12 mouse cellular contexts compared by ENCODE assay signal in genomic region chr8:107295450-107295849, GRCm38 (mm10). TPM values are rescaled to one million over a fixed set of nuclear protein-coding genes. Genes with fewer than 3 reads are reported as not detected.
DNase-seq lines count a peak whose midpoint lies in the region; ATAC-seq and TF ChIP-seq lines count a peak whose summit lies in the region.
"Had no signal": no experiment of that assay in that cellular context is flagged by ENCODE, and none has a peak within 500 bp of the region (broad histone marks: within the 10 kb centered on the region; RNA-seq: fewer than 3 reads in every experiment).

No protein-coding gene starts in this region.

- no peak for ATAC-seq in kidney, embryonic 15.5 days (replicated peaks; ENCODE audit: low FRiP score)
- ATAC-seq in limb, embryonic 14.5 days (ENCODE audit: low FRiP score, low read depth) = no peak

- TF ChIP-seq RAD21 in CH12.LX (IDR thresholded peaks at IDR 0.05; ENCODE audit: low read depth, low read length) = no peak

- 77% methylated on average over 1 of the region's 1 CpGs for WGBS in kidney, embryonic 15.5 days
- WGBS in limb, embryonic 14.5 days = 56% methylated on average over 1 of the region's 1 CpGs

- peak overlapping the region; percentile 69 for H3K4me2 ChIP-seq in kidney, embryonic 15.5 days
- H3K4me2 ChIP-seq in CH12.LX (ENCODE audit: insufficient read depth, low read depth, poor library complexity, severe bottlenecking) = peak overlapping the region; percentile 80
- peak overlapping the region; percentile 69; the same call in 1 of the 2 replicates for H3K4me2 ChIP-seq in limb, embryonic 14.5 days (replicated peaks; ENCODE audit: low read depth, low read length, severe bottlenecking)

- H3K36me3 ChIP-seq in kidney, embryonic 15.5 days = peaks cover 16% of the 10 kb centered on the region
- H3K36me3 ChIP-seq in CH12.LX (replicated peaks in 1 of 2; ENCODE audit: control insufficient read depth in 1 of 2, insufficient read depth in 1 of 2, low read length in 1 of 2) = peaks cover 9 to 24% of the 10 kb centered on the region in 2 experiments
- H3K36me3 ChIP-seq in limb, embryonic 14.5 days (ENCODE audit: control insufficient read depth, insufficient read depth, low read length) = peaks cover 4% of the 10 kb centered on the region; the same call in 1 of the 2 replicates
- H3K36me3 ChIP-seq: embryonic facial prominence, embryonic 12.5 days had no signal

- no peak for TF ChIP-seq EP300 in CH12.LX (IDR thresholded peaks at IDR 0.05; ENCODE audit: low read length)

- DNase-seq in gastrocnemius, adult 2 months = no peak
- no peak for DNase-seq in gastrocnemius, postnatal 25 days
- DNase-seq in kidney, adult 8-10 months = no peak
- no peak for DNase-seq in CH12.LX (ENCODE audit: extremely low read depth)
- no peak for DNase-seq in limb, embryonic 14.5 days (ENCODE audit: low spot score)
- no peak for DNase-seq in urinary bladder, postnatal 10 days (ENCODE audit: low spot score)
- no peak for DNase-seq in natural killer cell, adult 2 months (ENCODE audit: low spot score in 2 of 2)
- DNase-seq: cerebellum, adult 8-10 months; kidney, postnatal 14 days; lung, postnatal 14 days had no signal

- H3K4me1 ChIP-seq in kidney, embryonic 15.5 days = peaks cover 16% of the 10 kb centered on the region
- peaks cover 3 to 53% of the 10 kb centered on the region in 2 experiments; a peak in 3 of 4 replicates for H3K4me1 ChIP-seq in CH12.LX (ENCODE audit: control insufficient read depth in 1 of 2, insufficient read depth in 2 of 2)
- peaks cover 11% of the 10 kb centered on the region for H3K4me1 ChIP-seq in limb, embryonic 14.5 days (ENCODE audit: control insufficient read depth, insufficient read depth, low read length)

- H3K79me2 ChIP-seq in CH12.LX (replicated peaks; ENCODE audit: control insufficient read depth, extremely low read depth, insufficient read depth, poor library complexity, severe bottlenecking) = peaks cover 63% of the 10 kb centered on the region

- intact Hi-C loops in gastrocnemius, adult 2 months (cut with DNase I) = no loop called here

- peak overlapping the region; percentile 99 for H3K27ac ChIP-seq in gastrocnemius, adult 2 months
- H3K27ac ChIP-seq in kidney, embryonic 15.5 days = no peak overlapping the region
- no peak overlapping the region for H3K27ac ChIP-seq in CH12.LX (ENCODE audit: insufficient read depth, low read depth)
- H3K27ac ChIP-seq in limb, embryonic 14.5 days (replicated peaks; ENCODE audit: low read depth, low read length) = no peak overlapping the region
- H3K27ac ChIP-seq: embryonic facial prominence, embryonic 12.5 days had no signal

- TF ChIP-seq POLR2A in CH12.LX (IDR thresholded peaks at IDR 0.05; ENCODE audit: low read depth, low read length) = no peak
- no peak for TF ChIP-seq POLR2A in limb, embryonic 14.5 days (IDR thresholded peaks at IDR 0.05; ENCODE audit: borderline replicate concordance, extremely low read depth, insufficient read depth, insufficient read length)

- TF ChIP-seq CTCF in gastrocnemius, adult 2 months (IDR thresholded peaks at IDR 0.05) = no peak
- TF ChIP-seq CTCF in CH12.LX (conservative IDR thresholded peaks at IDR 0.05 in 1 of 2, IDR thresholded peaks at IDR 0.05 in 1 of 2; ENCODE audit: low read depth in 2 of 2, low read length in 2 of 2) = no peak

- dilution Hi-C loops in CH12.LX (cut with MboI; ENCODE audit: extremely low pct_ligation_motif_present, extremely low pct_unique_long_range_greater_than_20kb, low sequenced_read_pairs) = no loop called here

- no peaks in the 10 kb centered on the region for H3K9me3 ChIP-seq in kidney, embryonic 15.5 days (replicated peaks)
- no peaks in the 10 kb centered on the region for H3K9me3 ChIP-seq in CH12.LX (replicated peaks; ENCODE audit: low read length)
- H3K9me3 ChIP-seq in limb, embryonic 14.5 days (ENCODE audit: control insufficient read depth, low read length) = no peaks in the 10 kb centered on the region
- H3K9me3 ChIP-seq: embryonic facial prominence, embryonic 12.5 days had no signal

- H3K9ac ChIP-seq in kidney, embryonic 15.5 days = peak overlapping the region; percentile 97; the same call in 1 of the 2 replicates
- peak overlapping the region; percentile 91; the same call in 1 of the 2 replicates for H3K9ac ChIP-seq in CH12.LX (ENCODE audit: insufficient read depth, low read depth)
- no peak overlapping the region for H3K9ac ChIP-seq in limb, embryonic 14.5 days (ENCODE audit: low read depth, low read length, severe bottlenecking)

- H3K4me3 ChIP-seq in gastrocnemius, adult 2 months = peak overlapping the region; percentile 85; the same call in 1 of the 2 replicates
- peak overlapping the region; percentile 99 for H3K4me3 ChIP-seq in kidney, embryonic 15.5 days (replicated peaks)
- H3K4me3 ChIP-seq in CH12.LX (replicated peaks in 1 of 3; ENCODE audit: low read depth in 2 of 3, low read length in 2 of 3, poor library complexity in 1 of 3) = peak overlapping the region in 2 of 3 experiments; percentile 70 to 87
- H3K4me3 ChIP-seq in limb, embryonic 14.5 days (replicated peaks; ENCODE audit: low read length) = peak overlapping the region; percentile 96

- in situ Hi-C loops in CH12.LX (cut with MboI; ENCODE audit: low pct_ligation_motif_present, low pct_unique_long_range_greater_than_20kb, low sequenced_read_pairs) = no loop called here

- no peaks in the 10 kb centered on the region for H3K27me3 ChIP-seq in kidney, embryonic 15.5 days
- H3K27me3 ChIP-seq in CH12.LX (replicated peaks) = no peaks in the 10 kb centered on the region
- H3K27me3 ChIP-seq in limb, embryonic 14.5 days (ENCODE audit: control insufficient read depth, insufficient read depth, low read length) = no peaks in the 10 kb centered on the region
- H3K27me3 ChIP-seq: embryonic facial prominence, embryonic 12.5 days had no signal

TF ChIP-seq in CH12.LX, 34 proteins besides CTCF, POLR2A, EP300 and RAD21:
- TF ChIP-seq NRF1 (IDR thresholded peaks at IDR 0.05; ENCODE audit: low read depth, low read length) (no peak), BHLHE40 (IDR thresholded peaks at IDR 0.05; ENCODE audit: low read depth, low read length) (no peak), USF2 (conservative IDR thresholded peaks at IDR 0.05; ENCODE audit: low read depth, low read length) (no peak), ELF1 (IDR thresholded peaks at IDR 0.05; ENCODE audit: low read depth, low read length) (no peak), POLR2AphosphoS2 (IDR thresholded peaks at IDR 0.05; ENCODE audit: low read depth, low read length) (no peak), PAX5 (IDR thresholded peaks at IDR 0.05; ENCODE audit: low read length) (no peak), KAT2A (IDR thresholded peaks at IDR 0.05; ENCODE audit: insufficient replicate concordance, low read length) (no peak), TBP (conservative IDR thresholded peaks at IDR 0.05; ENCODE audit: low read depth, low read length) (no peak), ZKSCAN1 (IDR thresholded peaks at IDR 0.05; ENCODE audit: borderline replicate concordance, low read depth, low read length) (no peak), MEF2A (IDR thresholded peaks at IDR 0.05; ENCODE audit: borderline replicate concordance, low read depth, low read length) (no peak), ZMIZ1 (IDR thresholded peaks at IDR 0.05; ENCODE audit: low read depth, low read length) (no peak), TCF12 (IDR thresholded peaks at IDR 0.05; ENCODE audit: low read depth, low read length) (no peak)

RNA-seq across cellular contexts. Expression of gene Nfat5, which starts 2.2 kb away (rescaled TPM):
- total RNA-seq in gastrocnemius, adult 2 months (2021) = 10 to 100 TPM; 15.1 to 21.8 TPM
- 10 to 100 TPM; 14.4 to 16.9 TPM for total RNA-seq in gastrocnemius, postnatal 25 days (2021)
- polyA plus RNA-seq in kidney, embryonic 15.5 days (2015; fragmentation: Nextera tagmentation; extraction: Ambion mirVana) = 27.2 and 29.3 TPM in 2 replicates
- total RNA-seq in CH12.LX (2012; rRNA removed) (16.8 and 18.6 TPM in 2 replicates), CH12.LX (2014; rRNA removed) (11.3 and 13.2 TPM in 2 replicates)
- 29.1 and 36.2 TPM in 2 replicates for polyA plus RNA-seq in CH12.LX (2012; ENCODE audit: insufficient read length, low read depth)
- polyA plus RNA-seq in limb, embryonic 14.5 days (2012; rRNA removed) = 70.1 and 94.1 TPM in 2 replicates
- 17.6 and 23.1 TPM in 2 replicates for polyA plus RNA-seq in limb, embryonic 14.5 days (2014; fragmentation: Nextera tagmentation; extraction: Ambion mirVana)
